Mouse (Mus musculus): ENCODE data around the gene Borcs8. TPM values are rescaled to one million over a fixed set of nuclear protein-coding genes. Genes with fewer than 3 reads are reported as not detected.
A peak's percentile ranks its signal among the peaks of the same experiment; 100 is the strongest.

Gene Borcs8
- polyA plus RNA-seq, 1 experiment from 2014 or later, result 45.7 TPM

GRCm38 (mm10) chr8:70112401-70113016, 26.8 kb upstream of the Borcs8 start:
- no peak overlapping the region for H3K9ac ChIP-seq (ENCODE audit: low read depth, low read length)
- ATAC-seq (replicated peaks; ENCODE audit: insufficient number of reproducible peaks, low FRiP score, low TSS enrichment), result no peak
- H3K27ac ChIP-seq (ENCODE audit: low read depth, low read length), result no peak overlapping the region
- no peak overlapping the region for H3K4me2 ChIP-seq
- no peaks in the 10 kb centered on the region for H3K36me3 ChIP-seq (ENCODE audit: control insufficient read depth, insufficient read depth, low read length)
- no peaks in the 10 kb centered on the region for H3K9me3 ChIP-seq (replicated peaks; ENCODE audit: control insufficient read depth, low read length)
- WGBS (ENCODE audit: insufficient replicate concordance), result 9% methylated on average over 43 of the region's 43 CpGs
- peaks cover 93% of the 10 kb centered on the region for H3K27me3 ChIP-seq (ENCODE audit: control insufficient read depth, insufficient read depth, low read length)
- 0 out of 2 replicates have a peak overlapping the region, but pooled peaks have one; percentile 12 for H3K4me3 ChIP-seq (ENCODE audit: low read depth, low read length)
- no peaks in the 10 kb centered on the region for H3K4me1 ChIP-seq (ENCODE audit: control insufficient read depth, insufficient read depth, low read length)

- Histone ChIP-seq H3K4me1 (ENCODE audit: control insufficient read depth, insufficient read depth, low read length) (no peaks in the 10 kb centered on the region), H3K4me2 (no peak overlapping the region), H3K27ac (ENCODE audit: low read depth, low read length) (no peak overlapping the region), H3K9me3 (replicated peaks; ENCODE audit: control insufficient read depth, low read length) (no peaks in the 10 kb centered on the region), H3K27me3 (ENCODE audit: control insufficient read depth, insufficient read depth, low read length) (peaks cover 98% of the 10 kb centered on the region), H3K9ac (ENCODE audit: low read depth, low read length) (no peak overlapping the region), H3K4me3 (ENCODE audit: low read depth, low read length) (no peak overlapping the region), H3K36me3 (ENCODE audit: control insufficient read depth, insufficient read depth, low read length) (no peaks in the 10 kb centered on the region)
- no peak for ATAC-seq (replicated peaks; ENCODE audit: insufficient number of reproducible peaks, low FRiP score, low TSS enrichment)
- 20% methylated on average over 6 of the region's 6 CpGs for WGBS (ENCODE audit: insufficient replicate concordance)
These were observed 24.8 kb upstream of the Borcs8 start for GRCm38 (mm10) chr8:70114488-70114887.

GRCm38 (mm10) chr8:70114892-70115291, 24.4 kb upstream of the Borcs8 start:
- H3K9ac ChIP-seq (ENCODE audit: low read depth, low read length), result no peak overlapping the region
- WGBS (ENCODE audit: insufficient replicate concordance), result 64% methylated on average over 13 of the region's 13 CpGs
- no peak overlapping the region for H3K27ac ChIP-seq (ENCODE audit: low read depth, low read length)
- H3K4me2 ChIP-seq, result no peak overlapping the region
- H3K9me3 ChIP-seq (replicated peaks; ENCODE audit: control insufficient read depth, low read length), result no peaks in the 10 kb centered on the region
- no peaks in the 10 kb centered on the region for H3K36me3 ChIP-seq (ENCODE audit: control insufficient read depth, insufficient read depth, low read length)
- no peak overlapping the region for H3K4me3 ChIP-seq (ENCODE audit: low read depth, low read length)
- H3K4me1 ChIP-seq (ENCODE audit: control insufficient read depth, insufficient read depth, low read length), result no peaks in the 10 kb centered on the region
- no peak for ATAC-seq (replicated peaks; ENCODE audit: insufficient number of reproducible peaks, low FRiP score, low TSS enrichment)
- H3K27me3 ChIP-seq (ENCODE audit: control insufficient read depth, insufficient read depth, low read length), result peaks cover 98% of the 10 kb centered on the region

- Histone ChIP-seq H3K36me3 (ENCODE audit: control insufficient read depth, insufficient read depth, low read length) (no peaks in the 10 kb centered on the region), H3K4me1 (ENCODE audit: control insufficient read depth, insufficient read depth, low read length) (no peaks in the 10 kb centered on the region), H3K27me3 (ENCODE audit: control insufficient read depth, insufficient read depth, low read length) (peaks cover 96% of the 10 kb centered on the region), H3K9me3 (replicated peaks; ENCODE audit: control insufficient read depth, low read length) (no peaks in the 10 kb centered on the region), H3K27ac (ENCODE audit: low read depth, low read length) (no peak overlapping the region), H3K9ac (ENCODE audit: low read depth, low read length) (no peak overlapping the region), H3K4me2 (no peak overlapping the region), H3K4me3 (ENCODE audit: low read depth, low read length) (no peak overlapping the region)
- WGBS (ENCODE audit: insufficient replicate concordance), result 9% methylated on average over 9 of the region's 9 CpGs
- no peak for ATAC-seq (replicated peaks; ENCODE audit: insufficient number of reproducible peaks, low FRiP score, low TSS enrichment)
These were observed 21.7 kb upstream of the Borcs8 start for GRCm38 (mm10) chr8:70117611-70118010.

GRCm38 (mm10) chr8:70118726-70119700, 20.3 kb upstream of the Borcs8 start:
- 15% methylated on average over 17 of the region's 17 CpGs for WGBS (ENCODE audit: insufficient replicate concordance)

GRCm38 (mm10) chr8:70120667-70121066, 18.6 kb upstream of the Borcs8 start, which contains the start of gene Ncan:
Gene Ncan, minus strand, starts transcription at chr8:70120873.
- H3K4me3 ChIP-seq (ENCODE audit: low read depth, low read length), result no peak within 1 kb of the TSS
- no peaks in the 10 kb centered on the region for H3K36me3 ChIP-seq (ENCODE audit: control insufficient read depth, insufficient read depth, low read length)
- no peak for ATAC-seq (replicated peaks; ENCODE audit: insufficient number of reproducible peaks, low FRiP score, low TSS enrichment)
- peaks cover 74% of the 10 kb centered on the region for H3K27me3 ChIP-seq (ENCODE audit: control insufficient read depth, insufficient read depth, low read length)
- peak within 1 kb of the TSS; percentile 25 for H3K4me2 ChIP-seq
- H3K9me3 ChIP-seq (replicated peaks; ENCODE audit: control insufficient read depth, low read length), result no peaks in the 10 kb centered on the region
- no peak within 1 kb of the TSS for H3K9ac ChIP-seq (ENCODE audit: low read depth, low read length)
- H3K27ac ChIP-seq (ENCODE audit: low read depth, low read length), result no peak within 1 kb of the TSS
- 3% methylated on average over 19 of the region's 19 CpGs for WGBS (ENCODE audit: insufficient replicate concordance)
- no peaks in the 10 kb centered on the region for H3K4me1 ChIP-seq (ENCODE audit: control insufficient read depth, insufficient read depth, low read length)

More at GRCm38 (mm10) chr8:70118726-70119700, 20.3 kb upstream of the Borcs8 start:
- no peak overlapping the region for H3K9ac ChIP-seq (ENCODE audit: low read depth, low read length)
- no peak for ATAC-seq (replicated peaks; ENCODE audit: insufficient number of reproducible peaks, low FRiP score, low TSS enrichment)
- H3K27me3 ChIP-seq (ENCODE audit: control insufficient read depth, insufficient read depth, low read length), result peaks cover 88% of the 10 kb centered on the region
- no peaks in the 10 kb centered on the region for H3K4me1 ChIP-seq (ENCODE audit: control insufficient read depth, insufficient read depth, low read length)
- no peak overlapping the region for H3K4me3 ChIP-seq (ENCODE audit: low read depth, low read length)
- H3K27ac ChIP-seq (ENCODE audit: low read depth, low read length), result no peak overlapping the region
- H3K36me3 ChIP-seq (ENCODE audit: control insufficient read depth, insufficient read depth, low read length), result no peaks in the 10 kb centered on the region
- H3K9me3 ChIP-seq (replicated peaks; ENCODE audit: control insufficient read depth, low read length), result no peaks in the 10 kb centered on the region
- no peak overlapping the region for H3K4me2 ChIP-seq

GRCm38 (mm10) chr8:70122863-70123262, 16.4 kb upstream of the Borcs8 start:
- no peaks in the 10 kb centered on the region for H3K4me1 ChIP-seq (ENCODE audit: control insufficient read depth, insufficient read depth, low read length)
- WGBS (ENCODE audit: insufficient replicate concordance), result 51% methylated on average over 2 of the region's 2 CpGs
- no peak overlapping the region for H3K4me2 ChIP-seq
- H3K9ac ChIP-seq (ENCODE audit: low read depth, low read length), result no peak overlapping the region
- no peaks in the 10 kb centered on the region for H3K9me3 ChIP-seq (replicated peaks; ENCODE audit: control insufficient read depth, low read length)
- ATAC-seq (replicated peaks; ENCODE audit: insufficient number of reproducible peaks, low FRiP score, low TSS enrichment), result no peak; the same call in 1 of the 2 replicates
- no peaks in the 10 kb centered on the region for H3K36me3 ChIP-seq (ENCODE audit: control insufficient read depth, insufficient read depth, low read length)
- peaks cover 54% of the 10 kb centered on the region for H3K27me3 ChIP-seq (ENCODE audit: control insufficient read depth, insufficient read depth, low read length)
- no peak overlapping the region for H3K4me3 ChIP-seq (ENCODE audit: low read depth, low read length)
- H3K27ac ChIP-seq (ENCODE audit: low read depth, low read length), result no peak overlapping the region

GRCm38 (mm10) chr8:70124992-70125391, 14.3 kb upstream of the Borcs8 start:
- H3K9ac ChIP-seq (ENCODE audit: low read depth, low read length), result no peak overlapping the region
- peaks cover 33% of the 10 kb centered on the region for H3K27me3 ChIP-seq (ENCODE audit: control insufficient read depth, insufficient read depth, low read length)
- no peak overlapping the region for H3K4me3 ChIP-seq (ENCODE audit: low read depth, low read length)
- ATAC-seq (replicated peaks; ENCODE audit: insufficient number of reproducible peaks, low FRiP score, low TSS enrichment), result no peak
- no peaks in the 10 kb centered on the region for H3K36me3 ChIP-seq (ENCODE audit: control insufficient read depth, insufficient read depth, low read length)
- H3K4me1 ChIP-seq (ENCODE audit: control insufficient read depth, insufficient read depth, low read length), result no peaks in the 10 kb centered on the region
- H3K9me3 ChIP-seq (replicated peaks; ENCODE audit: control insufficient read depth, low read length), result no peaks in the 10 kb centered on the region
- no peak overlapping the region for H3K4me2 ChIP-seq
- no peak overlapping the region for H3K27ac ChIP-seq (ENCODE audit: low read depth, low read length)
- WGBS (ENCODE audit: insufficient replicate concordance), result 53% methylated on average over 8 of the region's 8 CpGs

All from heart, embryonic 11.5 days (tissue).